Mouse (Mus musculus): ENCODE data around the gene Amigo2. TPM values are rescaled to one million over a fixed set of nuclear protein-coding genes. Genes with fewer than 3 reads are reported as not detected.
A peak's percentile ranks its signal among the peaks of the same experiment; 100 is the strongest.

The Amigo2 gene
- polyA plus RNA-seq, 1 experiment from 2014 or later, result 11.4 TPM

DNA sequence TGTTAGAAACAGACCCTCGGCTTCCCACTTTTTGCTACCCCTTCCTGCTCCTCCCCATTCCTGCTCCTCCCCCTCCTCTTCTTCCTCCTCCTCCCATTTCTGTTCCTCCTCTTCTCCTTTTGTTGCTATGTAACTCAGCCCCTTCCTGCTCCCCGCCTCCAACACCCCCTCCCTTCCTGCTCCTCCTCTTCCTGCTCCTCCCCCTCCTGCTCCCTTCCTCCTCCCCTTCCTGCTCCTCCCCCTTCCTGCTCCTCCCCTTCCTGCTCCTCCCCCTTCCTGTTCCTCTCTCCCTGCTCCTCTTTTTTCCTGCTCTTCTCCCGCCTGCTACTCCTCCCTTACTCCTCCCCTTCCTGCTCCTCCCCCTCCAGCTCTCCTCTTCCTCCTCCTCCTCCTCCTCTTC, 8.7 kb upstream of the Amigo2 start:
- Histone ChIP-seq H3K4me2 (replicated peaks; ENCODE audit: low read depth, low read length) (no peak overlapping the region), H3K4me3 (ENCODE audit: low read length) (no peak overlapping the region), H3K36me3 (ENCODE audit: insufficient read depth, low read length) (no peaks in the 10 kb centered on the region), H3K9me3 (ENCODE audit: low read length) (no peaks in the 10 kb centered on the region), H3K4me1 (ENCODE audit: insufficient read depth, low read length) (peaks cover 23% of the 10 kb centered on the region), H3K9ac (replicated peaks; ENCODE audit: low read length) (no peak overlapping the region), H3K27ac (ENCODE audit: low read length) (no peak overlapping the region), H3K27me3 (ENCODE audit: insufficient read depth, low read length) (no peaks in the 10 kb centered on the region)
- no peak for ATAC-seq (ENCODE audit: low FRiP score, low TSS enrichment)
- WGBS, result 85% methylated on average over 3 of the region's 3 CpGs

DNA sequence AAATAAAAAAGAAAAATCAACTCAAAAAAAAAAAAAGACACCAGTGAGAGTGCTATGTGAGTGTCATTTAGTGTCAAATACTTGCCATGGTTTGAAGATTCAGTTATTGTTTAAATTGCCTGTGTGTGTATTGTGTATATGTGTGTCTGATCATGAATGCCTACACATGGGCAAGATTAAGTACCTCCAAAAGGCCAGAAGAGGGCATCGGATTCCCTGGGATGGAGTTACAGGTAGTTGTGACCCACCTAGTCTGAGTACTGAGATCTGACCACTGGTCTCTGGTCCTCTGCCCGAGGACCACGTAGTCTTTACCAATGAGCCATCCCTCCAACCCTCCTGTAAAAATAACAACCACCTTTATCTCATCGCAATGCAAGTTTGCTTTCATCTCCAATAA, 7.3 kb upstream of the Amigo2 start:
- Histone ChIP-seq H3K4me2 (replicated peaks; ENCODE audit: low read depth, low read length) (no peak overlapping the region), H3K36me3 (ENCODE audit: insufficient read depth, low read length) (no peaks in the 10 kb centered on the region), H3K27ac (ENCODE audit: low read length) (no peak overlapping the region), H3K27me3 (ENCODE audit: insufficient read depth, low read length) (no peaks in the 10 kb centered on the region), H3K9me3 (ENCODE audit: low read length) (no peaks in the 10 kb centered on the region), H3K4me1 (ENCODE audit: insufficient read depth, low read length) (peaks cover 19% of the 10 kb centered on the region), H3K9ac (replicated peaks; ENCODE audit: low read length) (no peak overlapping the region), H3K4me3 (ENCODE audit: low read length) (no peak overlapping the region)
- 97% methylated on average over 4 of the region's 4 CpGs for WGBS
- no peak for ATAC-seq (ENCODE audit: low FRiP score, low TSS enrichment)

DNA sequence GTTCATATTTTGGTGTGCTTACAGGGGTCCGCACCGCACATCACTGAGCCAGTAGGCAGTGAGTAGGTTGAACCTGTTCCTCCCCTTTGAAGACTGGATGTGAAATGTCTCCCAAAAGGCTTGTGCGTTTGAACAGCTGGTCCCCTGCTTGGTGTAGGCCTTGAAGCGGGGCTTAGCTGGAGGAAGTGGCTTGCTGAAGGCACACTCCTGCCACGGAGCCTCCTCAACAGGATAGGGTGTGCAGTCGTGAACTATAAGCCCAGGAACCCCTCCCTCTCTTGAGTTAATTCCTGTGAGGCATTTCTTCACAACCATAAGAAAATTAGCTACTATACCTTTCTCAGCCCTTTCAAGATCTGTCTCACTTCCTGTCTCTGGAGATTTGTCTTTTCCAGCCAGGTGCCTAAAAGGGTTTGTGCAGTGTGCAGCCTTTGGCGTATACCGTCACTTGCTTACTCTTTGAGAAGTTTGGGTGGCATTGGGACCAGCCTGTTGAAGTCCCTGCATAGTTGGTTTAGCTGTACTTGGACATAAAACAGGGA, 5.5 kb upstream of the Amigo2 start:
- no peaks in the 10 kb centered on the region for H3K36me3 ChIP-seq (ENCODE audit: insufficient read depth, low read length)
- H3K9ac ChIP-seq (replicated peaks; ENCODE audit: low read length), result no peak overlapping the region
- no peaks in the 10 kb centered on the region for H3K9me3 ChIP-seq (ENCODE audit: low read length)
- no peaks in the 10 kb centered on the region for H3K27me3 ChIP-seq (ENCODE audit: insufficient read depth, low read length)
- H3K4me1 ChIP-seq (ENCODE audit: insufficient read depth, low read length), result peaks cover 13% of the 10 kb centered on the region
- no peak overlapping the region for H3K4me3 ChIP-seq (ENCODE audit: low read length)
- no peak overlapping the region for H3K4me2 ChIP-seq (replicated peaks; ENCODE audit: low read depth, low read length)
- ATAC-seq (ENCODE audit: low FRiP score, low TSS enrichment), result no peak
- 83% methylated on average over 8 of the region's 8 CpGs for WGBS
- H3K27ac ChIP-seq (ENCODE audit: low read length), result no peak overlapping the region

DNA sequence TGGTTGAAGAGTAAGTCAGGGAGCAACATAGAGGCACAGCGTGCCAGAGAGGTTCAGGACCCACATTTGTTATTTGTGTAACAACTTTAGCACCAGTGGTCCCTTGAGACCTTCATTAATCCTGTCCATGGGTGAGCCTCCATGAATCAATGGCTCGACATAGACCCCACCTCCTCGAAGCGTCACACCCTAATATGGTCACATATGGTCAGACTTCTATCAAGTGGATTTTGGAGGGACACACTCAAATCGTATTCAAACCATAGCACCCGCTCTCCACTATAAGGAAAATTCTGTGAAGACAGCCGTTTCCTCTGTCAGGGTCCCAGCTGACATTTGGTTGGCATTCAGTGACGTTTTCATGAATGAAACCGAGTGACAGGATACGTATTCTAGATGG, 2.2 kb upstream of the Amigo2 start:
- no peak overlapping the region for H3K4me2 ChIP-seq (replicated peaks; ENCODE audit: low read depth, low read length)
- no peak overlapping the region for H3K4me3 ChIP-seq (ENCODE audit: low read length)
- no peak for ATAC-seq (ENCODE audit: low FRiP score, low TSS enrichment)
- H3K9ac ChIP-seq (replicated peaks; ENCODE audit: low read length), result no peak overlapping the region
- no peaks in the 10 kb centered on the region for H3K9me3 ChIP-seq (ENCODE audit: low read length)
- no peaks in the 10 kb centered on the region for H3K27me3 ChIP-seq (ENCODE audit: insufficient read depth, low read length)
- H3K4me1 ChIP-seq (ENCODE audit: insufficient read depth, low read length), result peaks cover 11% of the 10 kb centered on the region; the same call in 1 of the 2 replicates
- no peak overlapping the region for H3K27ac ChIP-seq (ENCODE audit: low read length)
- 92% methylated on average over 10 of the region's 10 CpGs for WGBS
- peaks cover 6% of the 10 kb centered on the region; the same call in 1 of the 2 replicates for H3K36me3 ChIP-seq (ENCODE audit: insufficient read depth, low read length)

DNA sequence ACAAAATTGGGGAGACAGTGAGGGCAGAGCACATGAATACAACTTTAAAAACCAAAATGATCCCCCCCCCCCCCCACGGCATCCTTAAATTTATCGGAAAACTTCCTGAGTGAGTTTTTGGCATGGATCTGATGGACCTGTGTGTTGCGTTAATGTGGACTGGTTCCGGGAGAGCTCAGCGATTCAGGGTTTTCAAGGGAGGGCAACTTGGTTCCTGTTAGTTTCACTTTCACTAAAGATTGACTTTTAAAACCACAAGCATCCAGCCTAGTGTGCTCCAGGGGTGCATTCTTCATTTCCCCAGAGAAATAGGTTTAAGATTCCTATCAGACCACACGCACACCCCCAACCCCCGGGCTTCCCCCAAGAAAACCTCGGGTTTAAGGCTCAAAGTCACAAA, 1.2 kb upstream of the Amigo2 start:
- 27% methylated on average over 8 of the region's 8 CpGs for WGBS
- Histone ChIP-seq H3K9me3 (ENCODE audit: low read length) (no peaks in the 10 kb centered on the region), H3K4me3 (ENCODE audit: low read length) (peak overlapping the region; percentile 82), H3K36me3 (ENCODE audit: insufficient read depth, low read length) (peaks cover 6% of the 10 kb centered on the region; the same call in 1 of the 2 replicates), H3K27me3 (ENCODE audit: insufficient read depth, low read length) (no peaks in the 10 kb centered on the region), H3K4me1 (ENCODE audit: insufficient read depth, low read length) (peaks cover 11% of the 10 kb centered on the region; the same call in 1 of the 2 replicates), H3K9ac (replicated peaks; ENCODE audit: low read length) (peak overlapping the region; percentile 95), H3K27ac (ENCODE audit: low read length) (peak overlapping the region; percentile 94), H3K4me2 (replicated peaks; ENCODE audit: low read depth, low read length) (peak overlapping the region; percentile 86)
- no peak for ATAC-seq (ENCODE audit: low FRiP score, low TSS enrichment)

DNA sequence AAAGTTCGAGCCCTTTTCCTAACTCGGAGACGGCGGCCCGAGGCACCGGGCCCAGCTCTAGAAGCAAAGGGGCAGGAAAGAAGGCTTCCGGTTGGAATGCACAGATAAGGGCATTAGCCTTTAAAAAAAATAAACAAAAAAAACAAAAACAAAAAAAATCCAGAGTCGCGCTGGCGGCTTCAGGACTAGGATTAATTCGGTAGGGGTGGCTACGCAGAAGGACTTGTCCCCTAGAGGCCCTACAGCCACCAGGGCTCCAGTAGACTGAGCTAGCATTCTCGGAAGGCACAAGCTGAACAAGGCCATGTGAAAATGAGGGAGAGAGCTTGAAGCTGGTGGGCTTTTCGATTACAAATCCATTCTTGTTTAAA, 689 bp upstream of the Amigo2 start:
- peak; percentile 49 for ATAC-seq (ENCODE audit: low FRiP score, low TSS enrichment)

GRCm38 (mm10) chr15:97246256-97246655, 831 bp downstream of the Amigo2 start:
- Histone ChIP-seq H3K36me3 (ENCODE audit: insufficient read depth, low read length) (peaks cover 6% of the 10 kb centered on the region; the same call in 1 of the 2 replicates), H3K4me3 (ENCODE audit: low read length) (peak overlapping the region; percentile 82), H3K9me3 (ENCODE audit: low read length) (no peaks in the 10 kb centered on the region), H3K4me1 (ENCODE audit: insufficient read depth, low read length) (peaks cover 11% of the 10 kb centered on the region; the same call in 1 of the 2 replicates), H3K27me3 (ENCODE audit: insufficient read depth, low read length) (no peaks in the 10 kb centered on the region), H3K27ac (ENCODE audit: low read length) (no peak overlapping the region), H3K4me2 (replicated peaks; ENCODE audit: low read depth, low read length) (peak overlapping the region; percentile 86), H3K9ac (replicated peaks; ENCODE audit: low read length) (0 out of 2 replicates have a peak overlapping the region, but pooled peaks have one; percentile 95)
- no peak for ATAC-seq (ENCODE audit: low FRiP score, low TSS enrichment)
- WGBS, result 29% methylated on average over 14 of the region's 14 CpGs

More for the DNA sequence above, 689 bp upstream of the Amigo2 start:
- H3K9me3 ChIP-seq (ENCODE audit: low read length), result no peaks in the 10 kb centered on the region
- H3K4me3 ChIP-seq (ENCODE audit: low read length), result peak overlapping the region; percentile 82
- H3K27me3 ChIP-seq (ENCODE audit: insufficient read depth, low read length), result no peaks in the 10 kb centered on the region
- peaks cover 11% of the 10 kb centered on the region; the same call in 1 of the 2 replicates for H3K4me1 ChIP-seq (ENCODE audit: insufficient read depth, low read length)
- peak overlapping the region; percentile 94 for H3K27ac ChIP-seq (ENCODE audit: low read length)
- H3K4me2 ChIP-seq (replicated peaks; ENCODE audit: low read depth, low read length), result peak overlapping the region; percentile 86
- H3K9ac ChIP-seq (replicated peaks; ENCODE audit: low read length), result peak overlapping the region; percentile 95
- WGBS, result 1% methylated on average over 14 of the region's 14 CpGs
- H3K36me3 ChIP-seq (ENCODE audit: insufficient read depth, low read length), result peaks cover 6% of the 10 kb centered on the region; the same call in 1 of the 2 replicates

DNA sequence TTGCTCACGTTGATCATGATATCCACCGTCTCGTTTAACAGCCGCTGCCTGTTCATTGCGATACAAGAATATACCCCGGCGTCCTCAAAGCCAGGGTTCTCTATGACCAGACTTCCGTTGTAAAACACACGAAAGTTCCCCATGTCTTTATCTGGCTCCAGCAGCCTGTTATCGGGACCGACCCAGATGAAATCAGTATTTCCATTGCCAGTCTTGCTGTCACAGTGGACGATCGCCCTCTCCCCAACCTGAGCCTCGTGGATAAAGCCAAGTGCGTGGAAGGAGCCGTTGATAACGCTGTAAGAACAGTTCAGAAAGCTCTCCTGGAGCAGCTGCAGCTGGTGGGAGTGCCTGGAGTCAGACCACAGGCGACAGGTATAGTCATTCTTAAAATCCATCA, 1.7 kb downstream of the Amigo2 start:
- no peak overlapping the region for H3K27ac ChIP-seq (ENCODE audit: low read length)
- H3K4me1 ChIP-seq (ENCODE audit: insufficient read depth, low read length), result peaks cover 11% of the 10 kb centered on the region; the same call in 1 of the 2 replicates
- ATAC-seq (ENCODE audit: low FRiP score, low TSS enrichment), result no peak
- peak overlapping the region; percentile 82; the same call in 1 of the 2 replicates for H3K4me3 ChIP-seq (ENCODE audit: low read length)
- H3K4me2 ChIP-seq (replicated peaks; ENCODE audit: low read depth, low read length), result no peak overlapping the region
- no peaks in the 10 kb centered on the region for H3K27me3 ChIP-seq (ENCODE audit: insufficient read depth, low read length)
- 76% methylated on average over 18 of the region's 18 CpGs for WGBS
- no peak overlapping the region for H3K9ac ChIP-seq (replicated peaks; ENCODE audit: low read length)
- peaks cover 6% of the 10 kb centered on the region; the same call in 1 of the 2 replicates for H3K36me3 ChIP-seq (ENCODE audit: insufficient read depth, low read length)
- no peaks in the 10 kb centered on the region for H3K9me3 ChIP-seq (ENCODE audit: low read length)

- no peak overlapping the region for H3K27ac ChIP-seq (ENCODE audit: low read length)
- peaks cover 4% of the 10 kb centered on the region; the same call in 1 of the 2 replicates for H3K36me3 ChIP-seq (ENCODE audit: insufficient read depth, low read length)
- H3K27me3 ChIP-seq (ENCODE audit: insufficient read depth, low read length), result no peaks in the 10 kb centered on the region
- 55% methylated on average over 9 of the region's 9 CpGs for WGBS
- no peak overlapping the region for H3K4me2 ChIP-seq (replicated peaks; ENCODE audit: low read depth, low read length)
- H3K4me3 ChIP-seq (ENCODE audit: low read length), result no peak overlapping the region
- no peaks in the 10 kb centered on the region for H3K4me1 ChIP-seq (ENCODE audit: insufficient read depth, low read length)
- no peak for ATAC-seq (ENCODE audit: low FRiP score, low TSS enrichment)
- H3K9ac ChIP-seq (replicated peaks; ENCODE audit: low read length), result no peak overlapping the region
- H3K9me3 ChIP-seq (ENCODE audit: low read length), result no peaks in the 10 kb centered on the region
These were observed 10.1 kb downstream of the Amigo2 start for GRCm38 (mm10) chr15:97236943-97237342.

DNA sequence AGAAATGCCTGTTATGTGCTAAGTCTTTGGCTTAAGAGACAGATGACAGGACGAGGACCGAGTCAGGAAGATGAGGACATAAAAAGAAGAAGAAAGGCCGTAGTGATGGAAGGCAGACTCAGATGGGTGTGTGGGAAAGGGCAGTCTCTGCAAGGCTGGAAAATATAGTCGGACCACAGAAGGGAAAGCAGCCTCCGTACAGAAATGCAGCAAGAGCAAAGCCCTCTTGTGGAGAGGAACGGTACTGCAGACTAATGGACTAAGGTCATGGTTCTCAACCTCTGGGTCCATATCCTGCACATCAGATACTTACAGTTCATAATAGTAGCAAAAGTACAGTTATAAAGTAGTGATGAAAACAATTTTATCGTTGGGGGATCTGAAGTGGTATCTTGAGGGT, 11.9 kb downstream of the Amigo2 start:
- Histone ChIP-seq H3K9me3 (ENCODE audit: low read length) (peaks cover 5% of the 10 kb centered on the region), H3K27ac (ENCODE audit: low read length) (no peak overlapping the region), H3K27me3 (ENCODE audit: insufficient read depth, low read length) (no peaks in the 10 kb centered on the region), H3K9ac (replicated peaks; ENCODE audit: low read length) (no peak overlapping the region), H3K4me1 (ENCODE audit: insufficient read depth, low read length) (no peaks in the 10 kb centered on the region), H3K4me2 (replicated peaks; ENCODE audit: low read depth, low read length) (no peak overlapping the region), H3K36me3 (ENCODE audit: insufficient read depth, low read length) (peaks cover 4% of the 10 kb centered on the region; the same call in 1 of the 2 replicates), H3K4me3 (ENCODE audit: low read length) (no peak overlapping the region)
- WGBS, result 34% methylated on average over 7 of the region's 7 CpGs
- ATAC-seq (ENCODE audit: low FRiP score, low TSS enrichment), result 0 out of 2 replicates have a peak, but pooled peaks have one; percentile 39

All from kidney, embryonic 16.5 days (tissue).